Mouse (Mus musculus) midbrain, embryonic 15.5 days (tissue): ENCODE measurements around the gene Nap1l5. TPM values are rescaled to one million over a fixed set of nuclear protein-coding genes. Genes with fewer than 3 reads are reported as not detected.
A peak's percentile ranks its signal among the peaks of the same experiment; 100 is the strongest.

Experiments
- ATAC-seq: fragments of 200-750 bp; cut with Nextera tagmentation; replicated peaks from 2 replicates; pipeline ENCODE4 v1.8.0; 2017; ENCODE audit warnings: moderate TSS enrichment
- H3K27ac ChIP-seq: fragments of 300-500 bp; sonication (generic); 2 replicates; pipeline ENCODE4 v1.5.1; 2015; ENCODE audit warnings: mild to moderate bottlenecking, inconsistent platforms
- H3K27me3 ChIP-seq: fragments of 300-500 bp; sonication (generic); replicated peaks from 2 replicates; pipeline ENCODE4 v1.6.1; 2015; ENCODE audit warnings: inconsistent platforms
- H3K36me3 ChIP-seq: fragments of 300-500 bp; sonication (generic); replicated peaks from 2 replicates; pipeline ENCODE4 v1.6.1; 2015; ENCODE audit warnings: inconsistent platforms
- H3K4me1 ChIP-seq: fragments of 300-500 bp; sonication (generic); 2 replicates; pipeline ENCODE4 v1.6.1; 2015; ENCODE audit warnings: inconsistent platforms
- H3K4me2 ChIP-seq: fragments of 300-500 bp; sonication (generic); 2 replicates; pipeline ENCODE4 v1.6.1; 2015; ENCODE audit warnings: inconsistent platforms, mild to moderate bottlenecking, moderate library complexity
- H3K4me3 ChIP-seq: fragments of 300-500 bp; sonication (generic); 2 replicates; pipeline ENCODE4 v1.5.1; 2015; ENCODE audit warnings: mild to moderate bottlenecking, inconsistent platforms
- H3K9ac ChIP-seq: fragments of 300-500 bp; sonication (generic); 2 replicates; pipeline ENCODE4 v1.6.1; 2015; ENCODE audit warnings: mild to moderate bottlenecking, inconsistent platforms
- H3K9me3 ChIP-seq: fragments of 300-500 bp; sonication (generic); 2 replicates; pipeline ENCODE4 v1.6.1; 2016; ENCODE audit warnings: inconsistent platforms
- WGBS: fragments of 180-500 bp; shearing (Covaris S2); methylation state at CpG from one replicate; pipeline ENCODE4 v1.1.7; 2015; ENCODE audit warnings: mixed read lengths; 5-methylcytosine and 5-hydroxymethylcytosine counted together
- polyA plus RNA-seq: library from polyadenylated mRNA; unstranded; fragments of >200 nt; fragmentation: Nextera tagmentation; extraction: Ambion mirVana; gene quantifications from 2 replicates; pipeline ENCODE4 v1.2.1, GENCODE M21; 2015

Gene Nap1l5
- polyA plus RNA-seq, 1 experiment from 2014 or later, result 248 TPM

GRCm38 (mm10) chr6:58929911-58930431 lies 23.1 kb upstream of the Nap1l5 start:
- H3K4me3 ChIP-seq, result no peak overlapping the region
- no peak overlapping the region for H3K9ac ChIP-seq
- H3K27ac ChIP-seq, result no peak overlapping the region
- no peaks in the 10 kb centered on the region for H3K9me3 ChIP-seq
- WGBS, result 92% methylated on average over 9 of the region's 9 CpGs
- H3K36me3 ChIP-seq, result no peaks in the 10 kb centered on the region
- ATAC-seq, result no peak
- H3K27me3 ChIP-seq, result no peaks in the 10 kb centered on the region
- H3K4me1 ChIP-seq, result peaks cover 28% of the 10 kb centered on the region
- H3K4me2 ChIP-seq, result no peak overlapping the region

- H3K4me2 ChIP-seq, result no peak overlapping the region
- peaks cover 12% of the 10 kb centered on the region for H3K4me1 ChIP-seq
- H3K27ac ChIP-seq, result no peak overlapping the region
- H3K27me3 ChIP-seq, result no peaks in the 10 kb centered on the region
- H3K4me3 ChIP-seq, result no peak overlapping the region
- H3K36me3 ChIP-seq, result no peaks in the 10 kb centered on the region
- WGBS, result 42% methylated on average over 2 of the region's 2 CpGs
- no peak overlapping the region for H3K9ac ChIP-seq
- H3K9me3 ChIP-seq, result no peaks in the 10 kb centered on the region
- no peak for ATAC-seq
These were observed 21.0 kb upstream of the Nap1l5 start for GRCm38 (mm10) chr6:58927881-58928280.

- Histone ChIP-seq H3K4me1 (no peaks in the 10 kb centered on the region), H3K27ac (no peak overlapping the region), H3K4me2 (no peak overlapping the region), H3K4me3 (no peak overlapping the region), H3K36me3 (no peaks in the 10 kb centered on the region), H3K9ac (no peak overlapping the region), H3K9me3 (no peaks in the 10 kb centered on the region), H3K27me3 (no peaks in the 10 kb centered on the region)
- WGBS, result 93% methylated on average over 5 of the region's 5 CpGs
- no peak for ATAC-seq
These were observed 15.6 kb upstream of the Nap1l5 start for GRCm38 (mm10) chr6:58922511-58922910.

GRCm38 (mm10) chr6:58921623-58922022 lies 14.7 kb upstream of the Nap1l5 start:
- Histone ChIP-seq H3K4me2 (no peak overlapping the region), H3K27ac (no peak overlapping the region), H3K9me3 (no peaks in the 10 kb centered on the region), H3K36me3 (no peaks in the 10 kb centered on the region), H3K9ac (no peak overlapping the region), H3K27me3 (no peaks in the 10 kb centered on the region), H3K4me3 (no peak overlapping the region), H3K4me1 (no peaks in the 10 kb centered on the region)
- ATAC-seq, result peak; percentile 66
- 46% methylated on average over 3 of the region's 3 CpGs for WGBS

GRCm38 (mm10) chr6:58920735-58921134 lies 13.9 kb upstream of the Nap1l5 start:
- no peak overlapping the region for H3K9ac ChIP-seq

GRCm38 (mm10) chr6:58916498-58916897 lies 9.6 kb upstream of the Nap1l5 start:
- H3K4me2 ChIP-seq, result no peak overlapping the region
- no peaks in the 10 kb centered on the region for H3K9me3 ChIP-seq
- H3K36me3 ChIP-seq, result no peaks in the 10 kb centered on the region
- ATAC-seq, result no peak
- H3K9ac ChIP-seq, result no peak overlapping the region
- H3K4me1 ChIP-seq, result no peaks in the 10 kb centered on the region
- no peak overlapping the region for H3K27ac ChIP-seq
- H3K4me3 ChIP-seq, result no peak overlapping the region
- H3K27me3 ChIP-seq, result no peaks in the 10 kb centered on the region
- 85% methylated on average over 5 of the region's 5 CpGs for WGBS

More at GRCm38 (mm10) chr6:58920735-58921134, 13.9 kb upstream of the Nap1l5 start:
- Histone ChIP-seq H3K4me1 (no peaks in the 10 kb centered on the region), H3K4me3 (no peak overlapping the region), H3K9me3 (no peaks in the 10 kb centered on the region), H3K27ac (no peak overlapping the region), H3K27me3 (no peaks in the 10 kb centered on the region), H3K36me3 (no peaks in the 10 kb centered on the region), H3K4me2 (no peak overlapping the region)
- ATAC-seq, result no peak
- WGBS, result 81% methylated on average over 6 of the region's 6 CpGs

- ATAC-seq, result no peak
These were observed 7.1 kb upstream of the Nap1l5 start for GRCm38 (mm10) chr6:58913971-58914370.

GRCm38 (mm10) chr6:58913551-58913950 lies 6.7 kb upstream of the Nap1l5 start:
- no peak overlapping the region for H3K4me2 ChIP-seq
- no peaks in the 10 kb centered on the region for H3K9me3 ChIP-seq
- 83% methylated on average over 3 of the region's 3 CpGs for WGBS
- H3K4me1 ChIP-seq, result no peaks in the 10 kb centered on the region
- H3K27ac ChIP-seq, result no peak overlapping the region
- no peak overlapping the region for H3K9ac ChIP-seq
- no peaks in the 10 kb centered on the region for H3K36me3 ChIP-seq
- H3K27me3 ChIP-seq, result no peaks in the 10 kb centered on the region
- H3K4me3 ChIP-seq, result no peak overlapping the region
- ATAC-seq, result no peak

More at GRCm38 (mm10) chr6:58913971-58914370, 7.1 kb upstream of the Nap1l5 start:
- Histone ChIP-seq H3K4me1 (no peaks in the 10 kb centered on the region), H3K4me2 (no peak overlapping the region), H3K9ac (no peak overlapping the region), H3K9me3 (no peaks in the 10 kb centered on the region), H3K4me3 (no peak overlapping the region), H3K36me3 (no peaks in the 10 kb centered on the region), H3K27me3 (no peaks in the 10 kb centered on the region), H3K27ac (no peak overlapping the region)
- 74% methylated on average over 5 of the region's 5 CpGs for WGBS

- Histone ChIP-seq H3K27me3 (no peaks in the 10 kb centered on the region), H3K4me1 (no peaks in the 10 kb centered on the region), H3K4me2 (no peak overlapping the region), H3K9me3 (no peaks in the 10 kb centered on the region), H3K36me3 (no peaks in the 10 kb centered on the region), H3K27ac (no peak overlapping the region), H3K4me3 (no peak overlapping the region), H3K9ac (no peak overlapping the region)
- ATAC-seq, result no peak
- 82% methylated on average over 5 of the region's 5 CpGs for WGBS
These were observed 6.0 kb upstream of the Nap1l5 start for GRCm38 (mm10) chr6:58912842-58913241.

GRCm38 (mm10) chr6:58907791-58908190 lies 915 bp upstream of the Nap1l5 start:
- no peak overlapping the region; the same call in 1 of the 2 replicates for H3K4me3 ChIP-seq
- peak overlapping the region; percentile 53 for H3K4me2 ChIP-seq
- no peak overlapping the region for H3K9ac ChIP-seq
- H3K27ac ChIP-seq, result peak overlapping the region; percentile 66
- H3K9me3 ChIP-seq, result peaks cover 11% of the 10 kb centered on the region
- WGBS, result 58% methylated on average over 2 of the region's 2 CpGs
- no peaks in the 10 kb centered on the region for H3K36me3 ChIP-seq
- H3K27me3 ChIP-seq, result no peaks in the 10 kb centered on the region
- ATAC-seq, result peak; percentile 3; the same call in 1 of the 2 replicates
- peaks cover 8% of the 10 kb centered on the region for H3K4me1 ChIP-seq

- 67% methylated on average over 8 of the region's 8 CpGs for whole genome bisulfite sequencing
- no peak overlapping the region for H3K9ac ChIP-seq
- peaks cover 11% of the 10 kb centered on the region for H3K9me3 ChIP-seq
- H3K27me3 ChIP-seq, result no peaks in the 10 kb centered on the region
- no peaks in the 10 kb centered on the region for H3K36me3 ChIP-seq
- H3K27ac ChIP-seq, result peak overlapping the region; percentile 66
- peaks cover 9% of the 10 kb centered on the region for H3K4me1 ChIP-seq
- peak overlapping the region; percentile 52 for H3K4me3 ChIP-seq
- peak overlapping the region; percentile 53 for H3K4me2 ChIP-seq
- peak; percentile 35 for ATAC-seq
These were observed 460 bp upstream of the Nap1l5 start for GRCm38 (mm10) chr6:58907336-58907735.

- H3K4me1 ChIP-seq, result peaks cover 15% of the 10 kb centered on the region
- no peaks in the 10 kb centered on the region for H3K36me3 ChIP-seq
- no peak for ATAC-seq
- no peaks in the 10 kb centered on the region for H3K27me3 ChIP-seq
- no peak overlapping the region for H3K9ac ChIP-seq
- WGBS, result 51% methylated on average over 3 of the region's 3 CpGs
- peaks cover 11% of the 10 kb centered on the region for H3K9me3 ChIP-seq
- no peak overlapping the region for H3K4me3 ChIP-seq
- no peak overlapping the region for H3K27ac ChIP-seq
- no peak overlapping the region for H3K4me2 ChIP-seq
These were observed 2.3 kb downstream of the Nap1l5 start for GRCm38 (mm10) chr6:58904551-58904950.

GRCm38 (mm10) chr6:58903171-58903570 lies 3.7 kb downstream of the Nap1l5 start:
- no peaks in the 10 kb centered on the region for H3K36me3 ChIP-seq
- H3K27me3 ChIP-seq, result no peaks in the 10 kb centered on the region
- WGBS, result 14% methylated on average over 8 of the region's 8 CpGs

More at GRCm38 (mm10) chr6:58903171-58903570, 3.7 kb downstream of the Nap1l5 start:
- Histone ChIP-seq H3K4me2 (peak overlapping the region; percentile 30), H3K9me3 (peaks cover 11% of the 10 kb centered on the region), H3K4me3 (0 out of 2 replicates have a peak overlapping the region, but pooled peaks have one; percentile 0), H3K27ac (peak overlapping the region; percentile 43), H3K9ac (no peak overlapping the region), H3K4me1 (peaks cover 15% of the 10 kb centered on the region)
- ATAC-seq, result peak; percentile 78
